Mouse (Mus musculus) erythroblast, embryonic 14.5 days (primary cell): ENCODE results near the gene Rnf157.

Experiments used
- GATA1 ChIP-seq: IDR thresholded peaks from 2 replicates; pipeline ENCODE4 v1.6.1; 2012; ENCODE audit warnings: low read length, inconsistent platforms, mixed read lengths
- TAL1 ChIP-seq: IDR thresholded peaks from 3 replicates; pipeline ENCODE4 v1.6.1; 2012; ENCODE audit warnings: low read length, inconsistent platforms, mixed read lengths

DNA sequence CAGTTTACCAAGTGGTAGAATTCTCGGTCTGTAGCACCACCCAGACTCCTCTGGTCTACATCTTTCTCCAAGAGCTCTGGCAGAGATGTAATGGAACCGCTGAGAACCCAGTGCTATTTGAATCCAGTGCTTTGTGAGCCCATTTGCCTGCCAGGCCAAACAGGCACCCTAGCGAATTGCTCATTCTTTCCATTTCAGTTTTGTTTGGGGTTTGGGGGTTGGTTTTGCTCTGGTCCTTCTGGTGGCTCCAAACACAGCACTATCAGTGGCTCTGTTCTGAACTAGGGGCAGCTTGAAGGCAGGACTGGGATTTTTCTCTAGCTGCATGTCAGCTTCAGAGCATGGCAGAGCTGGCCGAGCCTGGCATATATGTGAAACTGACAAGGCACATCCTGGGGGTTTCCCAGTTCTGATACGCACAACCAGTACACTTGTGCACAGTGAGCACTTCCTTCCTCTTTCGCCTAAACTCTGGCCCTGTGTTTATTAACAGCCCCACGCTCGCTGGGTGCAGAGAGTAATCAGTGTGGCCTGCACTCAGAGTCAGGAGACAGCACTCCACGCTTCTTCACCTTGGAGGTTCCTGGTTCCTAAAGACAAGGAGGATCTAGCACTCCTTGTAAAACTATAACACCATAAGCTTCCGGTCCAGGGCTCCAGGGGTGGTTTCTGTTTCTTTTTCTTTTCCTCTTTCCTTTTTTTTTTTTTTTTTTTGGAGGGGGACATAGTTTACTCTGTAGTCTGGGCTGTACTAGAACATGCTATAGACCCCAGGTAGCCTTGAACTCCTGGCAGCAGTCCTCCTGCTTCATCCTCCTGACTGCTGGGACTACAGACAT lies 11.2 kb upstream of the Rnf157 start:
- TF ChIP-seq TAL1 (no peak), GATA1 (no peak)
